Mouse (Mus musculus): Measurements from ENCODE around the gene Izumo1.

Gene Izumo1

DNA sequence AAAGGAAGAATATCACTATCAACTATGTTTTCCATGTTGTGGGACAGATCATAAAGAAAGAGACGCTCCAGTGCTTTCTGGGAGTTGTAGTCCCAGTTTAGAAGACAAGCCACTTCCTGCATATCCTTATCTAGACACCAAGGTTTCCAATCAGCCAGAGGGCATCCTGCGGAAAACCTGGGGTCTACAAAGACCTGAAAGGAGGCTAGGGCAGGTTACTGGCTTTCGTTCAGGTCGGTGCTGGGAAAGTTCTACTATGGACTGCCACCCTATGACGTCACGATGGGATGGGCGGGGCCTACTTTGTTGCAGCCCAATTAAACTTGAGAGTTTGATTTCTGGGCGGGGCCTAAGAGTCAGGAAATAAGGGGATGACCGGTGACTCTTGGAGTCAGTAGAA, at the start of gene Izumo1:
Gene Izumo1, plus strand, starts transcription at position 369 of the 400 bp plus-strand sequence.
- peak; percentile 49 for DNase-seq (ENCODE audit: extremely low read depth, low read depth)

DNA sequence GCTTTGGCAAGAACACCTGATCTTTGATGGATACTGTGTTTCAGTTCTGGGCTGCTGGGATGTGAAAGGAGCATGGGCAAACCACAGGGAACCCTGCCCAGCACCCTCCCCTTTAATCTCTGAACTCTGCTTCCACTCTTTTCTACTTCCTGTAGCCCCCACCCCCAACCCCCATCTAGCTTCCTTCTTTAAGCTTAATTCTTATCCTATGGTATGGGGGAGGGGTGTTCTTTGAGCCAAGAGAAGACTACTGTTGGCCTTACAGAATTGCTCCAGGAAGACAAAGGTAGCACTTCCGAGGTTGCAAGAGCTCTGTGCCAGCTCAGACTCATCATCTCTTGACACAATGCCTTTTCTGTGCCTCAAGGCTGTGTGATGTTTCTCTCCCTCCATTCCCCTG, 49.6 kb upstream of the Izumo1 start:
- no peak for DNase-seq (ENCODE audit: extremely low read depth, low read depth)

DNA sequence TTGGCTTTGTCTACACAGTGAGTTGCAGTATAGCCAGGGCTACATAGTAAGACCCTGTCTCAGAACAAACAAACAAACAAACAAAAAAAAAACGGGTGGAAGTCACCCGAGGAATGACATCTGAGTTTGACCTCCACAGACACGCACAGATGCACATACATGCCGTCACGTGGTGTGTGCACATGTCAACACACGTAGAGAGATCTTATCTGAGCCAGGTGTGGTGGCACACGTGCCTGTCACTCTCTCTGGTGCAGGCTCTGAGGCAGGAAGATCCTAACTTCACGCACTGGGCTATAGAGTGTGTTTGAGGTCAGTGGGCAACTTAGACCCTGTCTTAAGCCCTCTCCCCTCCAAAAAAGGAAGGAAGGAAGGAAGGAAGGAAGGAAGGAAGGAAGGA, 47.7 kb upstream of the Izumo1 start:
- no peak for DNase-seq (ENCODE audit: extremely low read depth, low read depth)

DNA sequence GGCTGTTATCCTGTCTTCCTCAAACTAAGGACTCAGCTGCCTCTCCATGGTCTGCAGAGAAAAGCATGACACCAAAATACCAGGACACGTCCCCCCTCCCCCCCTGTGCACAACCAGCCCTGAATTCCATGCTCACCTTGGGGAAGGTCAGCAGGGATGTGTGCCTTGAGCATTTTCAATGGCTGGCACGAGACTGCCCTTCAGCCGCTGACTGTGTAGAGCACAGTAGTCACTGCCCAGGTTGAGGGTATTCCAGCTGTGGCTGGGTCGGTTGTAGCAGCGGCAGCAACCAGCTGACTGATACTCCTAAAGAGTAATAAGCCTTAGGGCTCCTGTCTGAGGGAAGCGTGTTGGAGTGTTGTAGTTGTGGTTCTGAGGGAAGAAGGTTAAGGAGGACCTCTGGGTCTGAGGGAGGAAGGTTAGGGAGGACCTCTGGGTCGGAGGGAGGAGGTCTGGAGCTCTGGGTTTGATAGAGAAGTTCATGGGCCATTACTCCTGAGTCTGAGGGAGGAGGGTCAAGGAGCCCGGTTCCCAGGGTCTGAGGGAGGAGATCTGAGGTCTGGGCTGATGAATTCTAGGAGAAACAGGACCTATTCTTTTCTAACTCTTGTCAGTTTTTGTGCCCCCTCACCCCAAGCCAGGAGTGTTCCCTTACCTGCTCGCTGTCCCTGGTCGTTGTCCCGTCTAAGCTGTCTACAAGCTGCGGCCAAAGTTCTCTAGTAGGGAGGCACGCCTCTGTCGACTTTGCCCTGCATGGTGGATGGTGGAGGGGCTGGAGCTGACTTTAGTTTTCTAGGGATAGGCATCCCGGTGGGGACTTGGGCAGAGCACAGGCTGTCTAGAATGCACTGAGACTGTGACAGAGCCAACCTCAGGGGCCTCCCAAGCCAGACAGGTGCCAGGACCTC, 46.9 kb upstream of the Izumo1 start:
- no peak for DNase-seq (ENCODE audit: extremely low read depth, low read depth)

DNA sequence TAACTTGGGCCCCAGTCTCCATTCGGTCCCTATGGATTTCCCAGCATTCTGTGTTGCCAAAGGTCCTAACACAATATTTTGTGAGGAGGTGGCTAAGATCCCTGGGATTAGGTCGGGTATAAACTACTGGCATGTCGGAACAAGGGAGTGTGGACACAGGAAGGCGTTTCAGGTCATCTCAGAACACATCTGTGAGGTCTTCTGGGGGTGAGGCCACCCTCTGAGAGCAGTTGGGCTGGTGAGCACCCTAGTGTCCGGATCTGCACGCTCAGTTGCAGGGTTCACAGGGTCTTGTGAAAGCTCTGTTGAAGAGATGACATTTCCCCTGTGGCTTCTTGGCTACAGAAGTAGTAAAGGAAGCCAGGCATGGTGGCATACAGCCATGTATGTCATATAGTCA, 35.7 kb upstream of the Izumo1 start:
- DNase-seq (ENCODE audit: extremely low read depth, low read depth): no peak

DNA sequence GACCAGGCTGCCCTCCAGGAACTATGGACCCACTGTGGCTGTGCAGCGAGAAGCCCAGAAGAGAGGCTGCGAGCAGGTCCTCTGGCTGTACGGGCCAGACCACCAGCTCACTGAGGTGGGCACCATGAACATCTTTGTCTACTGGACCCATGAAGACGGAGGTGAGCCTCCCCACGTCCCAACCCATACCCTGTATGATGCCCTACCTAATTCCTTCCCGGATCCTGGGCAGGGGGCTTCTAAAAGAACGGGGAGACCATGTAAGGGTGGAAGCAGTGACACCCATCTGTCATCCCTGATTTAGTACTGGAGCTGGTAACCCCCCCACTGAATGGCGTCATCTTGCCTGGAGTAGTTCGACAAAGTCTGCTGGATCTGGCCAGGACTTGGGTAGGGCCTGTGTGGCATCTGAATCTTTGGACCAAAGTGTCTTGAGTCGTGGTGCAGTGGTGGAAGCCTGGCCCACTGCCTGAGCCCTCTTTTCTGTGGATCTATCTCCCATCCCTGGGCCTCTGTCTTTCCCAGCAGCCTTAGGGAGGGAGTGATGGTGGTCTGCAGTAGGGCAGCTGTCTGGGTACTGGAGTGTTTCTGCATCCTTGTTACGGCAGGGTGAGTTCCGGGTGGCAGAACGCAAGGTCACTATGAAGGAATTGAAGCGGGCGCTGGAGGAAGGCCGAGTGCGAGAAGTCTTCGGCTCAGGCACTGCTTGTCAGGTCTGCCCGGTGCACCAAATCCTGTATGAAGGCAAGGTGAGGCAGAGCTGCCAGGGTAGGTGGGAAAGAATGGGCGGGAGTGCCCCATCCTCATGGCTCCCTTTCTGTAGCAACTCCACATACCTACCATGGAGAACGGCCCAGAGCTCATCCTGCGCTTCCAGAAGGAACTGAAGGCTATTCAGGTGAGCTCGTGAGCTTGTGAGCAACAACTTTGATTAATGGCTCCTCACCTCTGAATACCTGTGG, 33.7 kb upstream of the Izumo1 start:
- no peak for DNase-seq (ENCODE audit: extremely low read depth, low read depth)

DNA sequence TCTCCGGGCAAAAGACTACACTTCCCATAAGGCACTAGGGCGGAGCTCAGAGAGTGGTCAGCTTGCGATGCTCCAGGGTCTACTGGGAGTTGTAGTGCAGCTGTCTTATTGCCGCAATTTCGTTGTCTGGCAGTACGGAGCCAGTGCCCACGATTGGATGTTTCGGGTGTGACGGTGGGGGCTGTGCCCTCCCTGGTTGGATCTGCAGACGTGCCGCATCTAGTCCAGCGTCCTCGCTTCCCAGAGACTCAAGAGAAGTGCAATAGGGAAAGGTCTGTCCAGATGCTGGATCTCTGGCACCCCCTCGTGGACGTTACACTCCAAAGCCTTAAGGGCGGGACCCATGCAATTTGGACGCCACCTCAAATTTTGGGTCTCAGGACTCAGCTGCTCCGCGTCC, 32.4 kb upstream of the Izumo1 start:
- DNase-seq (ENCODE audit: extremely low read depth, low read depth): no peak

DNA sequence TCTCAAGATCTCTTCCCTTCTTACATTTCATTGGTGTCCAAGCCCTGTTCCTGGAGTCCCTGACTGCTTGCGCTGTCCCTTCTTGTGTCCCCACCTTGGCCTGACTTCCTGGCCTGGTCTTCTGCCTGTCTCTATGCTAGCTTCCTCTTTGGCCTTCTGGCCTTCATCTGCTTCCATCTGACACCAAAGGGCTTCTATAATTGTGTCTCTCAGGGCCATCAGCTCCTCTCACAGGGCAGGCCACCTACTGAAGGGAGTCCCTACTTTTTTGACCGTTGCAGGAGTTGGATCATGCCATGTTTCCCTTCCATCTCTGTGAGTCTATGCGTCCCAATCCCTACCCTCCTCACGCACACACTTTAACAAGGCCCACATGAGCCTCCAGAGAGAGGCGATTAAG, 31.7 kb upstream of the Izumo1 start:
- no peak for DNase-seq (ENCODE audit: extremely low read depth, low read depth)

DNA sequence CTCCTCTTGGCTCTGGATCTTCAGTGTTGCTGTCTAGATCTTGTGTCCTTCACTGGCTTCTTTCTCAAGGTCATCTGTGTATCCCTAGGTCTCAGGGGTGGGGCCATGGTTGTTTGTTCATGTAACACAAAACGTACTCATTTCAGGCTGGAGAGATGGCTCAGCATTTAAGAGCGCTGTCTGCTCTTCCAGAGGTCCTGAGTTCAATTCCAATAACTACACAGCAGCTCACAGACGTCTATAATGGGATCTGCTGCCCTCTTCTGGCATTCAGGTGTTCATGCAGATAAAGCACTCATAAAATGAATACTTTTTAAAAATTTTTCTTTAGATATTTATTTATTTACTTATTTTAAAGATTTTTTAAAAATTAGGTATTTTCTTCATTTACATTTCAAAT, 30.7 kb upstream of the Izumo1 start:
- DNase-seq (ENCODE audit: extremely low read depth, low read depth): no peak

DNA sequence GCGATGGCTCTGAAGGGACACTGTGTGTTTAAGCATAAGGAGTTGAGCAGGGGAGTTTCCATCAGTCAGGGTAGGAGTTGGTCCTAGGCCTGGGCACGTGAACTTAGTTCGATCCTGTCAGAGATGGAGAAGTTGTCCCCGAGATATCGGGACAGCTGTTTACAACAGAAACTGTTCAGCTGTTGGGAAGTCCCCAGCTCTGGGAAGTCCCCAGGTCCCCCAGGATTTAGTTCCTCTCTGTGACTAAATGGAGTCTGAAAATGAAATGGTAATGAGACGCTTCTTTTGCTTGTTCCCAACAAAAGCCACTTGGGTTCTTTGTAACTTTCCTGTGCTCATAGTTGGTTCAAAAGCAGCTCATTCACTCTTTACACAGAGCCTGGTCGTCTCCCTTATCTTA, 29.7 kb upstream of the Izumo1 start:
- DNase-seq (ENCODE audit: extremely low read depth, low read depth): no peak

DNA sequence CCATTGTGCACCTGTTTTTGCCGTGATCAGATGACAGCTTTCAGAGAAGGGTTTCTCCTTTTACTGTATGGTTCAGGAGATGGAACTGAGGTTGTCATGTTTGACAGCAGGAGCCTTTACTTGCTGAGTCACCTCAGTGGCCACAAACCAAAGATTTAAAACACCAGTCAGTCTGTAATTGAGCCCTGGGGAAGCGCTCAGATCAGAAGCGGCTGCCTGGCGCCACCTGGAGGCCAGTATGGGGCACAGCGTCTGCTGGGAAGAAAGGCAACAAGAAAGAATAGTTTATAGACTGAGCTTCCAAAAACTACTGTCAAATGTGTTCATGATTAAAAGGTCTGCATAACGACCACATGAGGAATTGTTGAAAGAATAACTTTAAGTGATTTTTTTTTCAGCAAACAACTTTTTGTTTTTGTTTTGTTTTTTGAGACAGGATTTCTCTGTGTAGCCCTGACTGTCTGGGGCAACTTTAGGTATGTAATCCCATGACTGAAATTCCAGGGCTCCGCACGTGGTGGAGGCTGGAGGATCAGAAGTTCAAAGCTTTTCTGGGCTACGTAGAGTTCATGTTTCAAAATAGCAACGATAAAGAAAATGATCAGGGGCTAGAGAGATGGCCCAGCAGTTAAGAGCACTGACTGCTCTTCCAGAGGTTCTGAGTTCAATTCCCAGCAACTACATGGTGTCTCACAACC, 28.3 kb upstream of the Izumo1 start:
- DNase-seq (ENCODE audit: extremely low read depth, low read depth): peak; percentile 80

DNA sequence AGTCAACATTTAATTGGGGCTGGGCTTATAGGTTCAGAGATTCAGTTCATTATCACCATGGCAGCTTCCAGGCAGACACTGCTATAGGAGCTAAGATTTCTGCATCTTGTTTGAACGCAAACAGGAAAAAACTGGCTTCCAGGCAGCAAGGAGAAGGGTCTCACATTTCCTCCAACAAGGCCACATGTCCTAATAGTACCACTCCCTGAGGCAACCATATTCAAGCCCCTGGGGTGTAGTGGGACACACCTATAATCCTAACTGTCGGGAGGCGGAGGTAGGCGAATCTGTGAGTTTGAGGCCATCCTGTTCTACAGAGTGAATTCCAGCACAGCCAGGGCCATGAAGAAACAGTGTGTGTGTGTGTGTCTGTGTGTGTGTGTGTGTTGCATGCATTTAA, 26.4 kb upstream of the Izumo1 start:
- no peak for DNase-seq (ENCODE audit: extremely low read depth, low read depth)

DNA sequence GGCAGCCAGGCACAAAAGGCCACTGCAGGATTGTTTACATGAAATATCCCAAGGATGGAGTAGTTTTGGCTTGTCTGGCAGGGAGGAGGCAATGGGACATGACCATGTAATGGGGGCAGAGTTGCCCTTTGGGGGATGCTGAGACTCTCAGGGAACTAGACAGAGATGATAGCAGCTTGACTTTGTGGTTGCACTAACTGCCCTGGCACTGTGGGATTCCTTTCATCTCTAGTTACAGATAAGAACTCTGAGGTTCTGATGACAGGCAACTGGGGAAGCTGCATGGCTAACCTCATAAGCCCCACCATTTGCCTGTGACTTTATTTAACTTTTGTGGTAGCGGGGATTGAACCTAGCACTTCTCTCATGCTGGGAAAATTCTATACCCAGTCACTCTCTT, 25.5 kb upstream of the Izumo1 start:
- peak; percentile 21 for DNase-seq (ENCODE audit: extremely low read depth, low read depth)

DNA sequence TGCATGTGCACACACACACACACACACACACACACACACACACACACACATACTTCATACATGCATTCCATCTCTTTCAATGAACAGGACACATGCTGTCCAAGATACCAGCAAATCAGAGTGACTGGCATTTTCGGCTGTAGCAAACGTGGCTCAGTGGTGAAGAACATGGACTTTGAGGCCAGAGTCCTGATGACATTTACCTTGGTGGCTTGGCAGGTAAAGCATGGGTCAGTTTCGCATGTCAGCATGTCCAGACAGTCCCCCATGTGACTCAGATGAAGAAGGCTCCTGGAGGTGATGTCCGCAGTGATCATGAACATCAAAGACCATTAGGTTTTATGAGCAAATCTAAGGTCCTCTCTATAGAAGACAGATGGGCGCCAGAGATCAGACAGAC, 24.6 kb upstream of the Izumo1 start:
- DNase-seq (ENCODE audit: extremely low read depth, low read depth): no peak

DNA sequence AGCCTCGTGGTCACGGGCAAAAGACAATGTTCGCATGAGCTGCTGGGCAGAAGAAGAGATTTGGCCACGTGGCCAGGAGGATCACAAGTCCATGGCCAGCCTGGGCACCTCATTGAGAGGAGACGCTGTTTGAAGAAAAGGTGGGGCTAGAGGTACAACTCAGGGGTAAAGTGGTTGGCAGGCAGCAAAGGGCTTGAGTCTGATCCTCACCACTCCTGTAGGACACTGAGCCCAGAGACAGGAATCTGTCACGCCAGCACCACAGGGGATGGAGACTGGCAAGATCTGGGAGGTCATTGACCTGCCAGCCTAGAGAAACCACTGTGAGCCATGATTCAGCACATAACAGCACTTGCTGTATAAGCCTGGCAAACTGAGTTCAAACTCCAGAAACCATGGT, 24.1 kb upstream of the Izumo1 start:
- DNase-seq (ENCODE audit: extremely low read depth, low read depth): no peak

DNA sequence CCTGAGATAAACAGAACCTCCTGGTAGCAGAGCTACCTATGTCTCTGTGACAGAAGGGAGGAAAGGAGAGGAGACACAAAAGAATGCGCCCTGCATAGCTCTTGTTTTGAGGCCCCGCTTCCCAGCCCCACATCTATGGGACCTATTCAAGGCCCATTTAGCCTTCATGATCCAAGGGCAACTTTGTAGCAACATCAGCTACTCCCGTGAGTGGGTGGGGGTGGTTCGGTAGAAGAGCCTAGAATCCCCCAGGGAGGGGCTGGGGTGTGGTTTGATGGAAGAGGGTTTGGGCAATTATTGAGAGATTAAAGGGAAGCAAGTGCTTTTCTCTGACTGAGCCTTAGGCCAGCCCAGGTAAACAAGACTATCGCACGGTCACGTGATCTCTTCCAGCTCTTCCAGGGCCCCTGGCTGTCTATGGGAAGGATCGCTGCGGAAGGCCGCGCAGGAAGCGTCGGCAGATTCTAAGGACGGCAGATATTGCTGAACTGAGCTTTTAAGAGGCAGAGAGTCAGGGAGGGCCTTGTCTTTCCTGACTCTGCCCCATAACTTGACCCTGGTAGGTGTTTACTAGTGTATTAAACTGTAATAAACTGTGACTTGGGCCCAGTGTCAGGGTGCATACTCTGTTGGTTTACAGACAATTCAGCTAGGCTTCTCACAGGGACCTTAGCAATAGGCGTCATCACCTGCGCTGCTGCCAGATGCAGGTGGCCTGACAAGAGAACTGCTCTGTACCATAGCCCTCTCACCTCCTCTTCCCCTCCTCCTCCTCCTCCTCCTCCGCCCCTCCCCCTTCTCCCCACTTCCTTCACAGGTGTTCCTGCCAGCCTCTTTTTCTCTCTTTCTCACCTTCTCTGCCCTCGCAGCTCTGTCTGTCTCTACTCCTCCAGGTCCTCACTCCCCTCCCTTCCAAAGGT, 22.4 kb upstream of the Izumo1 start:
- DNase-seq (ENCODE audit: extremely low read depth, low read depth): no peak

DNA sequence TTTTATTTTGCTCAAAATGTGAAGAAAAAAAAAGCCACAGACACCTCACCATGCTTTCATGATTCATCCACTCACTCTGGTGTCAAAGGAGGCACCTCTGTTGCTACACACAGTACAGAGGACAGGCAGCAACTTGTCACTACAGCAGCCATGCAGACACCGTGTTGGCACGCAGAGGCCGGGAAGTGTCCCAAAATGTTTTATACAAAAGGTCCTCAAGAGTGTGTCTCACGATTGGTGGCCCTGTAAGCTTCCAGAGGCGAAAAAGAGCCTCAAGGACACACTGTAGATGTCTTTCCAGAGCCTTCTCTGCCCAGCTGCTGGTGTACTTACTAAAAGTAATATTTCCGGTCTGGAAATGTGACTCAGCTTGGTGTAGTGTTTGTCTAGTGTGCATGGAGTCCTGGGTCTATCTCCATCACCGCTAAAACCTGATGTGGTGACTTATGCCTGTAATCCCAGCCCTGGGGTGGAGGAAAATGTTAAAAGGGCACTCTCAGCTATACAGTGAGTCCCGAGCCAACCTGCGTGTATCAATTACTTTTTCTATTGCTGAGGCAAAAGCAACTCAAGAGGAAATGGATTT, 15.8 kb upstream of the Izumo1 start:
- no peak for DNase-seq (ENCODE audit: extremely low read depth, low read depth)

DNA sequence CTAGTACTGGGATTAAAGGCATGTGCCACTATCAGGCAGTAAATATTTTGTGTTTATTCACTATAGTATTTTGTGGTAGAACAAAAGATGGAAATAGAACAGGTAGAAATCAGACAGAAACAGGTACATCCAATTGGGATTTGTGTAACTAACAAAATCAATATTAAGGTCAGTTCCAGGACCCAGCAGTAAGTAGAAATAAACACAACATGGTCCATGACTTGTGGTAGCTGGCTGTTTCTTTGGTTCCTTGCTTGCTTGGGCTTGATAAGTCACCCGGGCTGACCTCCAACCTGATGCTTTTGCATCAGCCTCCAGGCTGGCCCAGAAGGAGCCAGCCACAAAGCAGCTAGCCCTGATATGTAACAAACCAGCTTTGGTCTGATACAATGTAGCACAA, 12.1 kb upstream of the Izumo1 start:
- no peak for DNase-seq (ENCODE audit: extremely low read depth, low read depth)

DNA sequence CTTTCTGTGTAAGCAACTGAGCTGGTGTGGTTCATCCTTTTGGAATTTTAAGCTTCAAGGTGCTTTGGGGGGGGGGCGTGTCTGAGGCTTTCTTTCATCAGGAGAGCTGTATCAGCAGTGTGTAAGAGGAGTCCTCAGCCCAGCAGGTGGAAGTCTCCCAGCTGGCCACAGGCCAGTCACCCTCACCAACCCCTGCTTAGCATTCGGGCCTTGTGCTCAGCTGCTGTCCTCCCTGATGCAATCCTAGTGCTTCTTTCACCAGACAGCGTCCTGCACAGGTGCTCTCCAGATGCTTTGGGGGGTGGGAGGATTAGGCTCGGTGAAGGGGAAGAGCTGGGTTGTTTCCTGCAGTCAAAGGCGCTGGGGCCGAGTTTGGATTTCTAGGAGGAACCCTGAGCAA, 5.3 kb upstream of the Izumo1 start:
- DNase-seq (ENCODE audit: extremely low read depth, low read depth): no peak

DNA sequence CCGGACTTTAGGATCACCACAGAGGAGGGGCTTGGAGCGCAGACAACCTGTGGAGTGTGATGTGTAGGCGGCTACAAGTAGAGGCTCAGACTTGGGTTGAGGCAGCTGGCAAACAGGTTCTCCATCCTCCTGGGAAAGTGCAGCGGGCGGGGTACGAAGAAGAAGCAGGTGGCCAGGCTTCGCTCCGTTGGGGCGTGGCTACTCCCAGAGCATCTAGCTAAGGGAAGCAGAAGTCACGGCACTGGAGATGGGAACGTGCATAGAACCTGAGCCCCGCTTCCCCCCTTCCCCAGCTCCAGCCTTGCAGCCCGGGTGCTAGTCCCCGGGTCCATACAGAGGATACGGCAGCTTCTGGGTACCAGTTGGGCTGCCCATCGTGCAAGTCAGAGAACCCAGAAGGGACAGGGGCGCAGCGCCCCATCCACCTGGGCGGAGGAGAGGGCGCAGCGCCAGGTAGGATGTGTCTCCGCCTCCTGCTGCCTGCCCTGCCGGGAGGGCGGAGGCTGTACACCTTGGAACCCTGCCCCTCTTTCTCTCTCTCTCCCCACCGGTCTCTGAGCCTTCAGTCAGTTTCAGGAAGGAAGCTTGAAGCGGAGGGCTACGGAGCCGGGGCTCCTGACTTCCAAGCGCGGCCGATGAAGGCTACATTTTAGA, 4.4 kb upstream of the Izumo1 start, which contains the start of gene Fut1:
Gene Fut1, plus strand, starts transcription at position 248 of the 654 bp plus-strand sequence.
- no peak for DNase-seq (ENCODE audit: extremely low read depth, low read depth)

Measured in MEL-GATA-1-ER (cell line).